Comparison of ENCODE assay signal across 18 mouse cellular contexts in the genomic region with DNA sequence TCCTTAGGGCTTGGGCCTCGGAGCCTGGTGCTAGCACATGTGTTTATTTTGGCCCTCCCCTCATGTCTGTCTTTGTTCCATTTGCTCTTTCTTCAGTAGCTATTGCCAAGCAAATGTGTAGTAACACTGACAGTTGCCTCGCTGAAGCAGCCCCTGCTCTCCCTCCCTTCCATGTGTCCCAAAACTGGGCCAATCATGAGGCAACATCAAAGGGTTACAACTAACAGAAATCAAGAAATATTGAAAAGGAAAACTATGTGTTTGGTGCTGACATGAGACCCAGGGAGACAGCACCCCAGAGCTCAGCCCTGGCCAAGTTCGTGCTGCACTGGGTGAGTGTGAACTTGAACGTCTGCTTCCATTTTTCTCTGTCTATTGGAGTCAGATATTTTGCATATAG.
DNase-seq lines count a peak whose midpoint lies in the region; ATAC-seq and TF ChIP-seq lines count a peak whose summit lies in the region.
"Had no signal": no experiment of that assay in that cellular context is flagged by ENCODE, and none has a peak within 500 bp of the region (broad histone marks: within the 10 kb centered on the region; RNA-seq: fewer than 3 reads in every experiment).

No protein-coding gene starts in this region.

- H3K27ac ChIP-seq in embryonic facial prominence, embryonic 14.5 days (replicated peaks; ENCODE audit: low read depth, low read length): no peak overlapping the region
- no peak overlapping the region for H3K27ac ChIP-seq in embryonic facial prominence, embryonic 10.5 days (replicated peaks)
- no peak overlapping the region for H3K27ac ChIP-seq in lung, embryonic 15.5 days
- peak overlapping the region; percentile 83 for H3K27ac ChIP-seq in forebrain, embryonic 14.5 days (ENCODE audit: low read depth, low read length)
- 0 out of 2 replicates have a peak overlapping the region, but pooled peaks have one; percentile 26 for H3K27ac ChIP-seq in hindbrain, postnatal 0 days
- H3K27ac ChIP-seq: kidney, embryonic 15.5 days; left cerebral cortex, adult 2 months; limb, embryonic 13.5 days had no signal

- TF ChIP-seq CTCF in hindbrain, postnatal 0 days (IDR thresholded peaks at IDR 0.05; ENCODE audit: low read depth): no peak

- peak; percentile 29 for DNase-seq in embryonic facial prominence, embryonic 14.5 days (ENCODE audit: low spot score)
- DNase-seq in embryonic facial prominence, embryonic 10.5 days (ENCODE audit: low spot score): no peak
- no peak for DNase-seq in lung, adult 18-20 months
- peak; percentile 69 for DNase-seq in forebrain, embryonic 14.5 days (ENCODE audit: low spot score)
- DNase-seq in hindbrain, postnatal 0 days (ENCODE audit: low spot score): no peak
- DNase-seq in cerebellum, postnatal 25 days: no peak
- DNase-seq in layer of hippocampus, adult 8-10 months (ENCODE audit: low spot score in 2 of 2): no peak
- DNase-seq: adrenal gland, postnatal 25 days; cerebellum, postnatal 10 days; liver, postnatal 0 days; right cerebral cortex, postnatal 4 days; thymus, adult 18-20 months had no signal

- no peak for ATAC-seq in embryonic facial prominence, embryonic 14.5 days (ENCODE audit: low read depth)
- ATAC-seq in lung, embryonic 15.5 days (ENCODE audit: borderline replicate concordance, extremely low read depth, low FRiP score, low TSS enrichment): peak; percentile 35; the same call in 1 of the 2 replicates
- ATAC-seq in forebrain, embryonic 14.5 days: peak; percentile 75
- ATAC-seq in hindbrain, postnatal 0 days: no peak
- ATAC-seq: inflammation-experienced regulatory T-cells, adult 6 months; liver, postnatal 0 days had no signal

- H3K4me3 ChIP-seq in embryonic facial prominence, embryonic 14.5 days (ENCODE audit: low read depth, low read length): no peak overlapping the region
- H3K4me3 ChIP-seq in embryonic facial prominence, embryonic 10.5 days: no peak overlapping the region
- H3K4me3 ChIP-seq in lung, embryonic 15.5 days: no peak overlapping the region
- no peak overlapping the region for H3K4me3 ChIP-seq in forebrain, embryonic 14.5 days (ENCODE audit: low read depth, low read length)
- H3K4me3 ChIP-seq in hindbrain, postnatal 0 days (ENCODE audit: low read length): no peak overlapping the region
- H3K4me3 ChIP-seq: kidney, embryonic 15.5 days; left cerebral cortex, adult 2 months; limb, embryonic 13.5 days had no signal

- H3K9me3 ChIP-seq in embryonic facial prominence, embryonic 14.5 days (ENCODE audit: control insufficient read depth, low read length): no peaks in the 10 kb centered on the region
- H3K9me3 ChIP-seq in embryonic facial prominence, embryonic 10.5 days: no peaks in the 10 kb centered on the region
- no peaks in the 10 kb centered on the region for H3K9me3 ChIP-seq in lung, embryonic 15.5 days
- no peaks in the 10 kb centered on the region; the same call in 1 of the 2 replicates for H3K9me3 ChIP-seq in forebrain, embryonic 14.5 days (replicated peaks; ENCODE audit: control insufficient read depth, low read length)
- H3K9me3 ChIP-seq in hindbrain, postnatal 0 days (ENCODE audit: low read length): no peaks in the 10 kb centered on the region
- H3K9me3 ChIP-seq: kidney, embryonic 15.5 days; limb, embryonic 13.5 days had no signal

- no peaks in the 10 kb centered on the region for H3K36me3 ChIP-seq in embryonic facial prominence, embryonic 14.5 days (ENCODE audit: control insufficient read depth, insufficient read depth, low read length)
- no peaks in the 10 kb centered on the region for H3K36me3 ChIP-seq in embryonic facial prominence, embryonic 10.5 days (replicated peaks)
- H3K36me3 ChIP-seq in lung, embryonic 15.5 days: no peaks in the 10 kb centered on the region
- H3K36me3 ChIP-seq in forebrain, embryonic 14.5 days (ENCODE audit: control insufficient read depth, insufficient read depth, low read length): no peaks in the 10 kb centered on the region
- H3K36me3 ChIP-seq in hindbrain, postnatal 0 days (ENCODE audit: insufficient read depth, low read length): no peaks in the 10 kb centered on the region
- H3K36me3 ChIP-seq: kidney, embryonic 15.5 days; limb, embryonic 13.5 days had no signal

- WGBS in embryonic facial prominence, embryonic 14.5 days: 39% methylated on average over 4 of the region's 4 CpGs
- 70% methylated on average over 4 of the region's 4 CpGs for WGBS in embryonic facial prominence, embryonic 10.5 days
- WGBS in lung, embryonic 15.5 days: 28% methylated on average over 4 of the region's 4 CpGs
- 38% methylated on average over 4 of the region's 4 CpGs for WGBS in forebrain, embryonic 14.5 days
- WGBS in hindbrain, postnatal 0 days: 29% methylated on average over 4 of the region's 4 CpGs

- no peaks in the 10 kb centered on the region for H3K27me3 ChIP-seq in embryonic facial prominence, embryonic 14.5 days (replicated peaks; ENCODE audit: control insufficient read depth, insufficient read depth, low read length)
- no peaks in the 10 kb centered on the region for H3K27me3 ChIP-seq in embryonic facial prominence, embryonic 10.5 days (replicated peaks; ENCODE audit: low read depth, poor library complexity, severe bottlenecking)
- H3K27me3 ChIP-seq in lung, embryonic 15.5 days: no peaks in the 10 kb centered on the region
- H3K27me3 ChIP-seq in forebrain, embryonic 14.5 days (replicated peaks; ENCODE audit: control insufficient read depth, insufficient read depth, low read length): no peaks in the 10 kb centered on the region
- H3K27me3 ChIP-seq in hindbrain, postnatal 0 days (ENCODE audit: insufficient read depth, low read length): no peaks in the 10 kb centered on the region
- H3K27me3 ChIP-seq: CH12.LX; kidney, embryonic 15.5 days; limb, embryonic 13.5 days had no signal

- H3K4me2 ChIP-seq in embryonic facial prominence, embryonic 14.5 days (ENCODE audit: low read depth, low read length): no peak overlapping the region
- no peak overlapping the region for H3K4me2 ChIP-seq in lung, embryonic 15.5 days
- no peak overlapping the region for H3K4me2 ChIP-seq in forebrain, embryonic 14.5 days (ENCODE audit: low read length)
- no peak overlapping the region for H3K4me2 ChIP-seq in hindbrain, postnatal 0 days (ENCODE audit: low read depth, low read length)
- H3K4me2 ChIP-seq: kidney, embryonic 15.5 days; limb, embryonic 13.5 days had no signal

- H3K9ac ChIP-seq in embryonic facial prominence, embryonic 14.5 days (ENCODE audit: low read depth, low read length): no peak overlapping the region
- no peak overlapping the region for H3K9ac ChIP-seq in lung, embryonic 15.5 days
- H3K9ac ChIP-seq in forebrain, embryonic 14.5 days (ENCODE audit: low read length): no peak overlapping the region
- H3K9ac ChIP-seq in hindbrain, postnatal 0 days (replicated peaks; ENCODE audit: low read length): no peak overlapping the region
- H3K9ac ChIP-seq: kidney, embryonic 15.5 days; limb, embryonic 13.5 days; liver, postnatal 0 days had no signal

- no peaks in the 10 kb centered on the region for H3K4me1 ChIP-seq in embryonic facial prominence, embryonic 14.5 days (ENCODE audit: control insufficient read depth, insufficient read depth, low read length)
- H3K4me1 ChIP-seq in embryonic facial prominence, embryonic 10.5 days: peaks cover 13% of the 10 kb centered on the region
- no peaks in the 10 kb centered on the region for H3K4me1 ChIP-seq in lung, embryonic 15.5 days
- peaks cover 14% of the 10 kb centered on the region for H3K4me1 ChIP-seq in forebrain, embryonic 14.5 days (ENCODE audit: control insufficient read depth, insufficient read depth, low read length)
- peaks cover 4% of the 10 kb centered on the region; the same call in 1 of the 2 replicates for H3K4me1 ChIP-seq in hindbrain, postnatal 0 days (ENCODE audit: insufficient read depth, low read length)
- H3K4me1 ChIP-seq: kidney, embryonic 15.5 days; limb, embryonic 13.5 days had no signal

Comparison
In these comparisons a context has a peak if more than half of its experiments do, and no peak if none do; other contexts are left out.
1. DNase-seq: peak in embryonic facial prominence, embryonic 14.5 days (single experiment) and forebrain, embryonic 14.5 days (single experiment); none in embryonic facial prominence, embryonic 10.5 days (single experiment), lung, adult 18-20 months (0 of 2), hindbrain, postnatal 0 days (single experiment), cerebellum, postnatal 25 days (0 of 2) and layer of hippocampus, adult 8-10 months (0 of 2).
2. ATAC-seq: peak in lung, embryonic 15.5 days (single experiment) and forebrain, embryonic 14.5 days (single experiment); none in embryonic facial prominence, embryonic 14.5 days (single experiment) and hindbrain, postnatal 0 days (single experiment).
3. H3K27ac ChIP-seq: peak in forebrain, embryonic 14.5 days (single experiment) and hindbrain, postnatal 0 days (single experiment); none in embryonic facial prominence, embryonic 14.5 days (single experiment), embryonic facial prominence, embryonic 10.5 days (single experiment) and lung, embryonic 15.5 days (single experiment).